Mouse (Mus musculus): ENCODE measurements at regions not wholly inside any gene's neighbourhood (a gene's known extent, or its start where the extent isn't known, plus 50 kb on each side); places are given as distances from the start of the nearest gene placed in this dataset.

DNA sequence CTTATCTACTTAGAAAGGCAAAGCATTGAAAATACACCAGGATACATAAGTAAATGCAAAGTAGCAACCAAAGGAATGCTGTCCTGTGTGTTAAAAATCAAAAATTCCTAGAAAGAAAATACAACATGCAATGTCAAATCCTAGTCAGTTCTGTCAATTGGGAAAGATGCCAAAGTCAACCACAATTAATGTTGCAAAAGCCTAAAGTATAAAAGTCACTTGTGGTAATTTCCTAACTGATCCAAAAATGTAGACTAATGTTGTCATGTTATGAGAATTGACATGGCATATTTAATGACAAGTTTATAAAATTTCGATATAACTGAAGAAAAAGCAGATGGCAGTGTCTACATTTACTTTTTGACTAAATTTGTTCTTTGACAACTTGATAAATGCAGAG, 822.8 kb downstream of the Adgrl2 start:
- TF ChIP-seq CTCF (IDR thresholded peaks at IDR 0.05; ENCODE audit: low read depth, low read length): no peak
- TF ChIP-seq POLR2A (IDR thresholded peaks at IDR 0.05; ENCODE audit: insufficient read depth, low read length): no peak

Data from ES-Bruce4 (cell line).